Mouse (Mus musculus): Measurements from ENCODE around the gene Cenpp.

The Cenpp gene

GRCm38 (mm10) chr13:49465875-49466274 is 186.7 kb downstream of the Cenpp start:
- no peak for DNase-seq (ENCODE audit: low read depth in 1 of 2, low spot score in 2 of 2)

DNA sequence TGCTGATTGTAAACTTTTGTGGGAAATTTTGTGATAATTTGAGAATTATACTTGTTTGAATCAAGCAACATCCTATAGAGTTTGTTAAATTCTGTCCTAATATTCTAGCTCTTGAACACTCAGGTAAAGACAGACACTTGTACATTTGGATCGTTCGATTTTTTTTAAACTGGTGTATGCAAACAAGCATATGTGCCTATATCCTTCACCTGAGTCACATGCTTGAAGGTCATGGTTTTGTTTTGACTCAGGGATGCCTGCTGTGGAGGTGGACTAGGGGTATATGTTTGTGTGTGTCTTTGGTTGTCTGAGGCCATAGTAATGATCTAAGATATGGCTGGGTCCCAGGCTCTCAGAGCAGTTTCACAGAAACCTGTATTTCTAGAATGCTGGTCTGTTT is 189.7 kb downstream of the Cenpp start:
- no peak for DNase-seq (ENCODE audit: low read depth in 1 of 2, low spot score in 2 of 2)

GRCm38 (mm10) chr13:49461458-49462132 is 191.0 kb downstream of the Cenpp start:
- DNase-seq (ENCODE audit: low read depth in 1 of 2, low spot score in 2 of 2) = no peak

DNA sequence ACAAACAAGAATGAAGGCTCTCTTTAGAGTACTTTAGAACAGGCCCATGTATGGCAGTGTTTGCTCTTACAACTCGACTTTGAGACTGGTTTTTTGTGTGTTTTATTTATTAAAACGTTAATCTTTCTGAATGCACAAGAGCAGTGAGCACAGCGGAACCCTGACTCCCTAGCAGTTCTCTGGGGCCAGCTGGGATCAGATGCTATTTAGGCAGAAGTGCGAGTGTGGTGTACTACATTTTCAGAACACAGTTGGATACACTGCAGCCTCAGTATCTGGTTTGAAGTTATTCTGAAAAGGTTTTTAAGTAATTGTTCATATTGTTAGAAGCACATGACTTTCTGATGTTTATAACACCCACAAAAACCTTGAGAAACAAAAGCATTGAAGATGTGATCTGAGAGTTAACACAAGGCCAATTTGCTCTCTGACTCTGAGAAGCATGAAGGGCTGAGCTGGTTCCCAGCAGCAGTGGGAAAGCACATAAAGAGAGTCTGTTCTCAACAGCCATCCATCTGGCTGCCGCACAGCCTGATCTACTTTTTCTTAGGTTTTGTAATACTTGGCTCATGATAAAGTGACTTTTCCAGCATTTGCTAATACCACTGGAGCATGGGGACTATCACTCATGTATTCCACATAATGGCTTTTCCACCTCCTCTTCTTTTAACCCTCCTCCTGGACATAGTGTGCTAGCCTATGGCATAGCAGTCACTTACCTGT is 191.7 kb downstream of the Cenpp start:
- no peak for DNase-seq (ENCODE audit: low read depth in 1 of 2, low spot score in 2 of 2)

DNA sequence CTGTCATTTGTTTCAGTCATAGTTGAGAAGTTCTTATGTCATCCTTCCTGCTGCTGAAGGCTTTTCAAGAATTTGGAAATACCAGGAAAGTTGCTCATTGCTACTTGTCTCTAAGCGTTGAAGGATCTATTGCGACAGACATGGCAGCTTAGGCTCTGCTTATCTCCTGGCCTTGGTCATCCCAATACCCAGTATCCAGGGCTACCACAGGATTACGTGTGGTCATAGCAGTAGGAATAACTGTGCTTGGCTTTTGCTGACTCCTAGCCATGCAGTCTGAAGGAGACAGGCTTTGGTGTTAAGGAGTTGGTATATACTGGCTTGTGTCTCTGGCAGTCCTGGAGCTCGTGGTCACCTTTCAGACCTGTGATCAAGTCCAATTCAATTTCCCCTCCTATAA is 192.3 kb downstream of the Cenpp start:
- DNase-seq (ENCODE audit: low read depth in 1 of 2, low spot score in 2 of 2) = no peak

DNA sequence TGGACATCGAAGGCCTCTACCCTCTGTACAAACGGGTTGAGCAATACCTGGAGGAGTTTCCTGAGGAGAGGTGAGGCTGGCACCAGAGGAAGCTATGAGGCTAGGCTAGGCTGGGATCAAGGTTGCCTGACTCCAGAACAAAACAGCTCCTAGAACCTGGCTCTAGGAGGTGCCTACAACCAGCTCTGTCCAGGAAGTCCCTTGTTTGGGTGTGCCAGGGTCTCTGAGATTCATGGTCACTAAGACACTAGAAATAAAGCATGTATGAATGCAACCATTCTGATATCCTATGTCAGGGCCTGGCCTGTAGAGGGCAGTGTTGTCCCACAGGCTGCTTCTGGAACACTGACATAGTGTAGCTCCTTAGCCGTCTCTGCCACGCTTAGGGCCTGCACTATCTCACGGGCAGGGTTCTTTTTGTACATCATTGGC is 203.3 kb downstream of the Cenpp start:
- peak; percentile 28 to 34 for DNase-seq (ENCODE audit: low read depth in 1 of 2, low spot score in 2 of 2)

DNA sequence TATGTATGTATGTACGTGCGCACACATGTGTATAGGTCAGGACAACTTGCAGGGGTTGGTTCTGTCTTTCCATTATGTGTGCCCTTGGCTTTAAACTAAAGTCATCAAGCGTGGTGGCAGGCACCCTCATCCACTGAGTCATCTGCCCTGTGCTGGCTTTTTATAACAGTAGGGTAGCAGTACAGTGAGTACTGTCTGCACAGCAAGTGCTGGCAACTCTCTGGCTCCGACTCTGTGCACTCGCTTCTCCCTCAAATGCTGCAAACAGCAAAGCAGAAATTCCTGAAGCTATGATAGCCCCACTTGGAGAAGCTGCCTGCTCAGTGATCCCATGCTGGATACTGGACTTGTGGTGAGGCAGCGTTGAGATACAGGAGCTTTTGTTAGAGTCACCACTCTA is 208.1 kb downstream of the Cenpp start:
- no peak for DNase-seq (ENCODE audit: low read depth in 1 of 2, low spot score in 2 of 2)

DNA sequence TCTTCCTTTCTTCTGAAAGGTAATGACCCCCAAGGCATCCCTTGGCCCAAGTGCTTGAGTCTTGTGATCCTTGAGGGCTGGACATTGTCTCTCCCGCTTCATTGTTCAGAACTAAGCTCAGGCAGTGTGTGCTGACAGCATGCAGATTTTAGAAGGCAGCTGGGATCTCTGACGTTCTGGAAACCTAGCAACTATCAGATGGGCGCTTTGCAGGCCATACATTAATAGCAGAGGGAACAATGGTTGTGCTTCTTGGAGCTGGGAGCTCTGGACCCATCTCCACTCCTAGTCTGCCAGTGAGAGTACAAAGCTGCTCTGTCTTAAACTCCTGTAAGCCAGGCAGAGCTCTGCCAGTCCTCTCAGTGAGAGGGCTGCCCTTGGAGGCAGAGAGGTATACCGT is 216.4 kb downstream of the Cenpp start:
- no peak for DNase-seq (ENCODE audit: low read depth in 1 of 2, low spot score in 2 of 2)

DNA sequence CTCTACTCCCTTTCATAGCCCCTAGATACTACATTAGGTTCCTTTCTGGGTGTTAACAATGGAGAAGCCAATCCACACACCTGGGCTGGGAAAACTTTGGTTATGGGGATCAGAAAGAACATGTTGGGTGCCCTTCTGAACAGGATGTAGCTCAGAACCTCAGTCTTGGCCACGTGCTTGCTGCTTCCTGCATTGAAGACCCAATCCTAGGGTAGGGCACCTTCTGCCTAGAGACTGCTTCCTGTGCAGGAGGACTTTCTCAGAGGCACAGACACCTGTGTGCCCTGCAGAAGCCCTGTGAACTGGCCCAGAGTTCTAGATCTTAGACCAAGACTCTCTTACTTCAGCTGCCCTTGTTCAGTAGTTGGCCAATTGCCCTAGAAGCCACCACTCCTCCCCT is 216.8 kb downstream of the Cenpp start:
- no peak for DNase-seq (ENCODE audit: low read depth in 1 of 2, low spot score in 2 of 2)

DNA sequence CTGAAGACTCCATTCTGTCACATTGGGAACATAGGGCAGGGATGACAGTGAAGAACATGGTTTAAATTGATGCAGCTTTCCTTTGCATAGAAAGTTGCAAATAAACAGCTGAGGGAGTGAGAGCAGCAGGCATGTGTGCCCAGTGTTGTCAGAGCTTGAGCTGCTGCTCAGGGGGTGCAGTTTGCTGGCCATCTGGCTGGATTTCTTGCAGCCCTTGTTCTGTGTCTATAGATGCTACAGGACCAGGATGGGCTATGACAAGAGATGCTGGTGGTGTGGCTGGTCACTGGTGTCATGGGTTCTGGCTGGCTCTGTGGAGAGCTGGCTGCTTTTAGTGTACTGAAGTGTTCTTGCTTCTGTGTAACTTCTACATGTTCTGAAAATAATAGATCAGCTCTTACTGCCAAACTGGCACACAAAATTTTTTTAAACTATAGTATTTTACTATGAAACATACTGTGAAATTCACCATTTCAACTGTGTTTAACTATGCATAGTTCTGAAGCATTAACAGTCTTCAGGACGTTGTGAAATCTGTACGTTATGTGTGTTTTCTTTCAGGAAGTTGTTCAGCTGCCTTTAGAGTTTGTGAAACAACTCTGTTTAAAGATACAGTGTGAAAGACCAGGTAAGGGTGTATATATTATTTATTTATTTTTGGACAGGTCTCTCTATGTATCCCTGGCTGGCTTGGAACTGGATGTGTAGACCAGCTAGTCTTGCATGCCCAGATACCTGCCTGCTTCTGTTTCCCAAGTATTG is 219.1 kb downstream of the Cenpp start:
- no peak for DNase-seq (ENCODE audit: low read depth in 1 of 2, low spot score in 2 of 2)

DNA sequence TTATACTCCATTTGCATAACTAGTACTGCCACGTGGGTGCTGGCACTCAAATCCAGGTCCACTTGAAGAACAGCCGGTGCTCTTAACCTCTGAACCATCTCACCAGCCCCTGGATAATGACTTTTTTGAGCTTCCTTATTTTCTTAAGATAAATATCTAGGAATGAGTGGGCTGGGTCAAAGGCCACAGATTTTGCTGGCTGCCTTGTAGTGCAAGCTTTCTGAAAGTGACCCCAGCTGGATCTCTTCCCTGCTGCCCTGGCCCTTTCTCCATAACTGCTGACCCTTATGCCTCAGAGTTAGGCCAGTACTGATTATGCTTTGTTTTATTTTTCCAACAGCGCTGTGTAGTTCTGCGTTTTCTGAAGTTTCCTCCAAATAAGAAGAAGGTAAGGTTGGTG is 222.1 kb downstream of the Cenpp start:
- DNase-seq (ENCODE audit: low read depth in 1 of 2, low spot score in 2 of 2) = no peak

DNA sequence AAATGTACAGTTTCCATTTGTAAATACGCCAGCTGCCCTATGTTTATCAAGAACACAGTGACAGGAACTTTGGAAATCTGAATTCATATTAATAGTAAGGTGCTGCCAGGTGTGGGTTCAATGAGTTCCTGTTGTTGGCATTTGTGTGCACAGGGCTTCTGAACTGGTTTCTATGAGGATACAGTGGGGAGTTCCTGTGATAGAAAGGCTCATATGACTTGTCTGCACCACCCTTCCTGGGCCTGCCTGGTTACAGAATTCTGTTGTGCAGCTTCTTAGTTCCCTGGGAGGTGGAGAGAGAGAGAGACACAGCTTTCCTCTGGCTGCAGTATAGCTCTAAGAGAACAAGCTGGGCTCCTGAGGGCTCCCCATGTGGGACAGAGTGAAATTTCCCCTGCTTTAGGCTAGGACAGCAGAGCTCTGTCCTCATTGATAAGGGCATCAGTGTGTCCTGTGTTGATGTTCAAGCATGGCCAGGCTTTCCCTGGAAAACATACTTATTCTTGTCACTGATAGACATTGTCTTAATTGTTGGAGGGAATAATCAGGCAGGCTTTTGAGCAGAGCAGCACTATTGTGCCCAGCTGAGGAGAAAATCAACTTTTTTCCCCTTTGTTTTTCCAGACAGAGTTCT is 224.4 kb downstream of the Cenpp start:
- no peak for DNase-seq (ENCODE audit: low read depth in 1 of 2, low spot score in 2 of 2)

DNA sequence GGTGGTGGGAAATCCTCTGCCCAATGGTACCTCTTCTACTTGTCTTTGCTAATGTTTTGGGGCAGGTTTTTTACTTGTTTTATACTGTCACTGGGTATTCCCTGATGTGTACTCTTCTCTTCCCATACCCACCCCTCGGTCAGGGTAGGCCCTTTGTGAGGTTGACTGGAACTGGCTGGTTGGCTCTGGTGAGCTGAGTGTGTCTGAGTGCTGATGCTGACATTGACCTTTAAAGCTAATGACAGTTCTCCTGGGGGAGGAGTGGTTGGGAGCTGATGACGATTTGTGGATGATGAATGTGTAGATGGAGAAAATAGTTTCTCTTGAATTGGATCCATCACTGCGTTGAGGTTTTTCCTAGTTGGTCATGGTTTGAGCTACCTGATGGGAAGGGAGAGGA is 225.8 kb downstream of the Cenpp start:
- no peak for DNase-seq (ENCODE audit: low read depth in 1 of 2, low spot score in 2 of 2)

DNA sequence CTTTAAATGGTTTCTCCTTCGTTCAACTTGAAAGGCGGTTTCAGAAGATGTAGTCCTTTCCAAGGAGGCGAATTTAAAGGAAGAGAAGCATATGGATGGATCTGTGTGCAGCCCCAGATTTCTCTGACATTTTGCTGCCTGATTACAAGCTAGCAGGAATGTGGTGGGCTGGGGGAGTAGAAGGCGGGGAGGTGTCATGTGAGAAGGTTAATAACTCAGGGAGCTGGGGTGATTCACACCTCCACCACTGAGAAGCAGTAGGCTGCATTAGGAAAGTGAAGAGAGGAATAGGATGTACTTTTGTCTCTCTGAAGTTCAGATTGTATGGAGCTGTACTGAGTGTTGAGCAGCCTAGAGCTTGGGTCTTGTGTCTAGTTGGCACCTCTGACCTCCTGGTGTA is 230.6 kb downstream of the Cenpp start:
- DNase-seq (ENCODE audit: low read depth in 1 of 2, low spot score in 2 of 2) = no peak

DNA sequence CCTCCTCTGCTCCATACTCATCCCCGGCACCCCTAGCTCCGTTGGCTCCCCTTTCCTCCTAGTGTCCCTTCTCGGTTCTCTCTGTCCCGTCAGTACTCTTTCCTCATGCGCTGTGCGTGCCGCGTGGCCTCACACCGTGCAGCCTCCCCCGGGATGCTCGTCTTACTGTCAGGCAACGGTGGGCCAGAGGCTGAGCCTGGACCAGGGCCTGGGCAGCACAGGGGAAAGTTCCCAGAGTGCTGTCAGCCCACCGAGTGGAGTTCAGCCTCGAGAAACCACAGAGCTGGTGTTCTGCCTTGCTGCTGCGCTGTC is 231.0 kb downstream of the Cenpp start:
- DNase-seq (ENCODE audit: low read depth in 1 of 2, low spot score in 2 of 2) = peak in 1 of 2 experiments; percentile 6

DNA sequence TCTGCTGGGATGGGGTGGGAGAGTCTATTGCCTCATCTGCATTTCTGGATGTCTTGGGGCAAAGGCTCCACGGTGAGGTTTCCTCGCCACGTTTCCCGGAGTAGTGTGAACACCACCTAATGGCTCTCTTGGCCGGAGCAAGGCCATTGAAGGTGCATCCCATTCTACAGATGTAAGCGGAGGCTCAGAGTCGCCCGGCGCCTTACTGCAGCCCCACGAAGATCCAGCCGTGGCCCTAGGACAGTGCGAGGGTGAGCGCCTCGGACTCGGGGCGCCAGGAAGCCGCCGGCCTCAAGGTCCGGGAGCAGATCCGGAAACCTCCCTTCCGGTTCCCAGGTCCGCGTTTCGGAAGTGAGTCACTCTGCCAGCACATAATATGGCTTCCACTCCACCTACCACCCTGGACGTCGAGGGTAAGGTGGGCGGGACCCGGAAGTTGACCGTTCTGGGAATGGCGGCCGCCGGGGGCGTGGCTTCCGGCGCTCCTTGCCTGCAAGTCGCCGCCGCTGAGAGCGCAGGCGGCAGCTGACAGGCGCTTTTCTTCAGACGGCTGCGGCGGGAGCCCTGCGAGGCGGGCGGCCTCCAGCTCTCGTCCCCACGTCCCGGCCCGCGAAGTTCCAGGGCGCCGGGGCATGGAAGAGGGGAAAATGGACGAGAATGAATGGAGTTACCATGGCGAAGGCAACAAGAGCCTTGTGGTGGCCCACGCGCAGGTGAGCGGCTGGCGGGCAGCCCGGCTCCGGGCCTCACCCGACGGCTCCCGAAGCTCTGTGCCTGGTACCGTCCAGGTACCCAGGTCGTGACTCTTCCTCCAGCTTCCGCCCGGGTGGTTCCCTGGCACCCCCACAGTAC is 231.6 kb downstream of the Cenpp start, which contains the start of gene Ippk:
TSS of gene Ippk (plus strand) at position 496 of the 852 bp plus-strand sequence.
- DNase-seq (ENCODE audit: low read depth in 1 of 2, low spot score in 2 of 2) = peak; percentile 94 to 95

Measured in monocyte, adult 2 months (primary cell).